Mouse (Mus musculus) ES-Bruce4 (cell line): ENCODE measurements around the gene Mettl15. TPM values are rescaled to one million over a fixed set of nuclear protein-coding genes. Genes with fewer than 3 reads are reported as not detected.

Experiments
- H3K27ac ChIP-seq: 2 replicates; pipeline ENCODE4 v1.5.1; 2012; ENCODE audit warnings: low read length, inconsistent platforms; ENCODE audit not compliant: insufficient read depth
- H3K27me3 ChIP-seq: 2 replicates; pipeline ENCODE4 v1.6.1; 2012; ENCODE audit warnings: mild to moderate bottlenecking, low read length, inconsistent platforms; ENCODE audit not compliant: control insufficient read depth, poor library complexity, insufficient read depth, severe bottlenecking
- H3K36me3 ChIP-seq: 2 replicates; pipeline ENCODE4 v1.6.1; 2012; ENCODE audit warnings: inconsistent platforms, mild to moderate bottlenecking, low read length, moderate library complexity; ENCODE audit not compliant: control insufficient read depth, poor library complexity, insufficient read depth, severe bottlenecking
- H3K4me1 ChIP-seq: one replicate; pipeline ENCODE4 v1.8.1; 2011; ENCODE audit warnings: low read length; ENCODE audit not compliant: control insufficient read depth, insufficient read depth
- H3K4me3 ChIP-seq: 2 replicates; pipeline ENCODE4 v1.5.1; 2011; ENCODE audit warnings: low read depth, mild to moderate bottlenecking, low read length
- H3K9ac ChIP-seq: 2 replicates; pipeline ENCODE4 v1.6.1; 2012; ENCODE audit warnings: low read depth, mild to moderate bottlenecking, inconsistent platforms; ENCODE audit not compliant: poor library complexity, severe bottlenecking
- H3K9me3 ChIP-seq: replicated peaks from 2 replicates; pipeline ENCODE4 v1.6.1; 2012; ENCODE audit warnings: mild to moderate bottlenecking, low read length, inconsistent platforms; ENCODE audit not compliant: control insufficient read depth, poor library complexity, insufficient read depth, severe bottlenecking
- CTCF ChIP-seq: IDR thresholded peaks from one replicate; pipeline ENCODE4 v1.8.1; 2011; ENCODE audit warnings: low read depth, low read length
- EP300 ChIP-seq: IDR thresholded peaks from 2 replicates; pipeline ENCODE4 v1.6.1; 2011; ENCODE audit warnings: low read depth, low read length; ENCODE audit not compliant: insufficient read depth
- POLR2A ChIP-seq: IDR thresholded peaks from one replicate; pipeline ENCODE4 v1.8.1; 2011; ENCODE audit warnings: low read length; ENCODE audit not compliant: insufficient read depth
- polyA plus RNA-seq: library from polyadenylated mRNA; stranded (reverse); fragments of >200 nt; gene quantifications from 2 replicates; pipeline ENCODE4 v1.2.4, GENCODE M21; 2011; ENCODE audit warnings: low read depth; ENCODE audit not compliant: missing spikeins, insufficient read depth, insufficient read length

The Mettl15 gene
- polyA plus RNA-seq, 1 experiment: 11.0 TPM

DNA sequence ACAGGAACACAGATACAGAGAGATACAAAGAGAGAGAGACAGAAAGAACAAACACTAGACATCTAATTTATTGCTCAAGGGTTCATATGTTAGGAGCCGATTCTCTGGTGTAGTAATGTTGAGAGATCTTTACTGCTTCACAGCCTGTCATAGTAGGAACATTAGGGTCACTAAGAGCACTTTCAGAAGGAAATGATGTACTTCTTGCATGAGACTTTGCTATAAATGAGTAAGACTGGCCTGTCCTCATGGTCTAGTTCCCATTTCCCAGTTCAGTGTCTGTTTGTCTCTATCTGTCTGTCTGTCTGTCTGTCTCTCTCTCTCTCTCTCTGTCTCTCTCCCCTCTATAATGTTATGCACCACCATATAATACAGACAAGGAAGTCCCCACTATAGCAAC lies 7.5 kb downstream of the Mettl15 start:
- Histone ChIP-seq H3K27ac (no peak overlapping the region), H3K9me3 (no peaks in the 10 kb centered on the region)
- TF ChIP-seq CTCF (no peak), POLR2A (no peak), EP300 (no peak)

DNA sequence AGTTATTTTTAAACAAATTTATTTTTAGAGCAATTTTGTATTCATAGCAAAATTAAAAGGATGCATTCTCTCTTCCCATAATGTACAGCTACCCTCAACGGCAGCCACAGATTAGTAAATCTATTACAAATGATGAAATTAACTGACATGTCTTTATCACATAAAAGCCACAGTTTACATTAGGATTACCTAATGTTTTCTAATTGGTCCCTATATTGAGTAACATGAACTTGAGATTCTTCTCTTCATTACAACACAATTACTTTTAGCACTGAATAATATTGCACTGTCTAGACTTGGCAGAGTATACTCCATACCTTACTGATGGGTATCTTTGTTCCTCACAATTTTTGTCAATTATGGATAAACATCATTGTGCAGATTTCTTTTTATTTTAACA lies 17.8 kb downstream of the Mettl15 start:
- Histone ChIP-seq H3K27me3 (no peaks in the 10 kb centered on the region; the same call in 1 of the 2 replicates), H3K27ac (no peak overlapping the region), H3K9ac (no peak overlapping the region), H3K4me1 (no peaks in the 10 kb centered on the region), H3K36me3 (no peaks in the 10 kb centered on the region), H3K4me3 (no peak overlapping the region), H3K9me3 (no peaks in the 10 kb centered on the region)
- TF ChIP-seq POLR2A: no peak
- no peak for TF ChIP-seq CTCF
- no peak for TF ChIP-seq EP300

More for the DNA sequence above, 7.5 kb downstream of the Mettl15 start:
- Histone ChIP-seq H3K36me3 (no peaks in the 10 kb centered on the region), H3K4me3 (no peak overlapping the region), H3K27me3 (no peaks in the 10 kb centered on the region), H3K9ac (no peak overlapping the region), H3K4me1 (no peaks in the 10 kb centered on the region)

DNA sequence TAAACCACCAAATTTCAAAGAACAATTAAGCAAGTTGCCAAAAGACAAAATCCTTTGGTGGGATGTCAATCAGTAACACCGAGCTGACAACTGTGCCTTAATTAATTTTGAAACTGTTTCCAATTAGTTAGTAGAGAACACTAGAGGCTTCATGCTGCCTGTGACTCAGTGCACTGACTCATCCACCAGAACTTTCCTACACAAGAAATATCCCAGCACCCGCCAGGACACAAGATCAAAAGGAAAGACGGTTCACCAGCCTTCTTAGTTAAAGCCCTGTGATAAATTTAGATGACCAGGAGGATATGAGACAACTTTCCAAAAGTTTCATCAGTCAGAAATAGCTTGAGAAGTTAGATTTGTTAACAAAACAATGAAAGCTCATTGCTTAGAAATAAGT lies 38.6 kb downstream of the Mettl15 start:
- Histone ChIP-seq H3K9me3 (no peaks in the 10 kb centered on the region), H3K9ac (no peak overlapping the region), H3K36me3 (no peaks in the 10 kb centered on the region), H3K27me3 (no peaks in the 10 kb centered on the region), H3K4me1 (no peaks in the 10 kb centered on the region), H3K4me3 (no peak overlapping the region), H3K27ac (no peak overlapping the region)
- TF ChIP-seq POLR2A (no peak), EP300 (no peak), CTCF (no peak)

DNA sequence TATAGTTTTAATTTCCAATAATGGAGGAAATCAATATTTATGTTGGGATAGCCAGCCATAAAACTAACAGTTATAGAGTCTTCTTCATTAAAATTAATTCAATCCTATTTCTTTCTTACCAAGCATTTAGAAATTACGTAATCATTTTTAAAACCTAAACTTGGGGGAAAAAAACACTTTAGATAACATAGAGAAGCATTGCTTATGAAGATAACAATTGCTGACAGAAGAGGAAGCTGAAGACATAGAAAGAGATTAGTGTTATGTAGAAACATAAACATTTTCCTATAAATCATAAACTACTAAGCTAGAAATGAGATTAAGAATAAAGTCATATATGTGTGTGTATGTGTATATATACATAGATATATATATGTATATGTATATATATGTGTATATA lies 44.8 kb downstream of the Mettl15 start:
- Histone ChIP-seq H3K27ac (no peak overlapping the region), H3K9me3 (no peaks in the 10 kb centered on the region), H3K36me3 (no peaks in the 10 kb centered on the region), H3K9ac (no peak overlapping the region), H3K4me1 (no peaks in the 10 kb centered on the region), H3K4me3 (no peak overlapping the region), H3K27me3 (no peaks in the 10 kb centered on the region)
- no peak for TF ChIP-seq EP300
- no peak for TF ChIP-seq POLR2A
- no peak for TF ChIP-seq CTCF

DNA sequence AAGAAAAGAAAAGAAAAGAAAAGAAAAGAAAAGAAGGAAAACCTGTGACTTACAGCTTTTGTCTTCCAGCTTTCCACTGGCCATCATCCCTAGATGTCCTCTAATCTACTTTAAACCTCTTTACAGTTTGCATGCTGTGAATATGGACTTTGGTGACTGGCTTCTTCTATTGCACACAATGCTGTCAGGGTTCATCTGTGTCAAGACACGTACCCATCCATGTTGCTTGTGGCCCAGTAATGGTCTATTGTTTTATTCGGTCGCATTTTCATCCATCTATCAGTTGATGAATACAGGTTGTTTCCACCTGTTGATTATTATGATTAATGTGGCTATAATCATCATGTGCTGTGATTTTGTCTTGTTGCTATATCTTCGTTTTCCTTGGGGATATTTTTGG lies 46.7 kb downstream of the Mettl15 start:
- Histone ChIP-seq H3K4me3 (no peak overlapping the region), H3K27ac (no peak overlapping the region), H3K36me3 (no peaks in the 10 kb centered on the region), H3K27me3 (no peaks in the 10 kb centered on the region), H3K9ac (no peak overlapping the region), H3K9me3 (no peaks in the 10 kb centered on the region), H3K4me1 (no peaks in the 10 kb centered on the region)
- TF ChIP-seq CTCF (no peak), EP300 (no peak), POLR2A (no peak)

DNA sequence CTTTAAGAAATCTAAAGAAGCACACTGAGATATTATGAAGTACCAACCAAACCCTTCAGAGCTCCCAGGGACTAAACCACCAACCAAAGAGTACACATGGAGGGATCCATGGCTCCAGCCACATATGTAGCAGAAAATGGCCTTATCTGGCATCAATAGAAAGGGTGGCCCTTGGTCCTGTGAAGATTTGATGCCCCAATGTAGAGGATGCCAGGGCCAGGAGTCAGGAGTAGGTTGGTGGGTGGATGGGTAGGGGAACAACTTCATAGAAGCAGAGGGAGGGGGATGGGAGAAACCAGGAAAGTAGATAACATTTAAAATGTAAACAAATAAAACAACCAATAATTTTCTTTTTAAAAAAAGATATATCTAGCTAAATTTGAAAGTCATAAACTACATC lies 50.1 kb downstream of the Mettl15 start:
- H3K4me3 ChIP-seq: no peak overlapping the region
- H3K9ac ChIP-seq: no peak overlapping the region
- H3K27ac ChIP-seq: no peak overlapping the region
- no peaks in the 10 kb centered on the region for H3K9me3 ChIP-seq
- no peaks in the 10 kb centered on the region for H3K36me3 ChIP-seq
- TF ChIP-seq EP300 (no peak), CTCF (no peak), POLR2A (no peak)
- no peaks in the 10 kb centered on the region for H3K4me1 ChIP-seq
- no peaks in the 10 kb centered on the region for H3K27me3 ChIP-seq
